Mouse (Mus musculus): ENCODE measurements at regions not wholly inside any gene's neighbourhood (a gene's known extent, or its start where the extent isn't known, plus 50 kb on each side); places are given as distances from the start of the nearest gene placed in this dataset.

GRCm38 (mm10) chr13:40652916-40653315 lies 85.3 kb downstream of the Tfap2a start:
- Histone ChIP-seq H3K27ac (replicated peaks) (no peak overlapping the region), H3K4me3 (no peak overlapping the region), H3K36me3 (no peaks in the 10 kb centered on the region), H3K4me1 (peaks cover 21% of the 10 kb centered on the region), H3K9me3 (replicated peaks) (no peaks in the 10 kb centered on the region), H3K27me3 (ENCODE audit: low read depth, poor library complexity, severe bottlenecking) (peaks cover 30% of the 10 kb centered on the region)
- no peak for DNase-seq (ENCODE audit: low spot score)
- 73% methylated on average over 3 of the region's 3 CpGs for WGBS

- Histone ChIP-seq H3K4me1 (peaks cover 21% of the 10 kb centered on the region), H3K4me3 (no peak overlapping the region), H3K9me3 (replicated peaks) (no peaks in the 10 kb centered on the region), H3K27me3 (ENCODE audit: low read depth, poor library complexity, severe bottlenecking) (peaks cover 30% of the 10 kb centered on the region), H3K27ac (replicated peaks) (no peak overlapping the region), H3K36me3 (no peaks in the 10 kb centered on the region)
- peak; percentile 58 for DNase-seq (ENCODE audit: low spot score)
- 60% methylated on average over 16 of the region's 16 CpGs for WGBS
Observed at GRCm38 (mm10) chr13:40651056-40651455, 87.1 kb downstream of the Tfap2a start.

- Histone ChIP-seq H3K27ac (replicated peaks) (peak overlapping the region; percentile 71), H3K4me3 (peak overlapping the region; percentile 44), H3K36me3 (no peaks in the 10 kb centered on the region), H3K9me3 (replicated peaks) (no peaks in the 10 kb centered on the region), H3K4me1 (peaks cover 21% of the 10 kb centered on the region), H3K27me3 (ENCODE audit: low read depth, poor library complexity, severe bottlenecking) (peaks cover 30% of the 10 kb centered on the region)
- 21% methylated on average over 10 of the region's 10 CpGs for WGBS
- peak; percentile 34 for DNase-seq (ENCODE audit: low spot score)
Observed at GRCm38 (mm10) chr13:40650036-40650709, 88.0 kb downstream of the Tfap2a start.

- Histone ChIP-seq H3K27me3 (ENCODE audit: low read depth, poor library complexity, severe bottlenecking) (peaks cover 30% of the 10 kb centered on the region), H3K36me3 (no peaks in the 10 kb centered on the region), H3K4me3 (peak overlapping the region; percentile 44), H3K9me3 (replicated peaks) (no peaks in the 10 kb centered on the region), H3K27ac (replicated peaks) (peak overlapping the region; percentile 71), H3K4me1 (peaks cover 21% of the 10 kb centered on the region)
- peak; percentile 25 for DNase-seq (ENCODE audit: low spot score)
- 30% methylated on average over 10 of the region's 10 CpGs for WGBS
Observed at GRCm38 (mm10) chr13:40649096-40650035, 88.8 kb downstream of the Tfap2a start.

- DNase-seq (ENCODE audit: low spot score): no peak
- no peaks in the 10 kb centered on the region for H3K36me3 ChIP-seq
Observed at GRCm38 (mm10) chr13:40646131-40646530, 92.0 kb downstream of the Tfap2a start.

GRCm38 (mm10) chr13:40645646-40646045 lies 92.5 kb downstream of the Tfap2a start:
- Histone ChIP-seq H3K36me3 (no peaks in the 10 kb centered on the region), H3K27me3 (ENCODE audit: low read depth, poor library complexity, severe bottlenecking) (peaks cover 12% of the 10 kb centered on the region; the same call in 1 of the 2 replicates), H3K27ac (replicated peaks) (no peak overlapping the region), H3K9me3 (replicated peaks) (no peaks in the 10 kb centered on the region), H3K4me1 (peaks cover 17% of the 10 kb centered on the region), H3K4me3 (no peak overlapping the region)
- DNase-seq (ENCODE audit: low spot score): no peak
- WGBS: 65% methylated on average over 3 of the region's 3 CpGs

More at GRCm38 (mm10) chr13:40646131-40646530, 92.0 kb downstream of the Tfap2a start:
- no peak overlapping the region for H3K27ac ChIP-seq (replicated peaks)
- H3K9me3 ChIP-seq (replicated peaks): no peaks in the 10 kb centered on the region
- WGBS: 92% methylated on average over 10 of the region's 10 CpGs
- no peak overlapping the region for H3K4me3 ChIP-seq
- peaks cover 20% of the 10 kb centered on the region for H3K4me1 ChIP-seq
- peaks cover 15% of the 10 kb centered on the region for H3K27me3 ChIP-seq (ENCODE audit: low read depth, poor library complexity, severe bottlenecking)

GRCm38 (mm10) chr13:40642931-40643330 lies 95.2 kb downstream of the Tfap2a start:
- Histone ChIP-seq H3K36me3 (no peaks in the 10 kb centered on the region), H3K27me3 (ENCODE audit: low read depth, poor library complexity, severe bottlenecking) (no peaks in the 10 kb centered on the region), H3K9me3 (replicated peaks) (no peaks in the 10 kb centered on the region), H3K4me1 (no peaks in the 10 kb centered on the region), H3K4me3 (no peak overlapping the region), H3K27ac (replicated peaks) (no peak overlapping the region)
- 74% methylated on average over 6 of the region's 6 CpGs for WGBS
- DNase-seq (ENCODE audit: low spot score): no peak

- no peak overlapping the region for H3K4me3 ChIP-seq
- no peaks in the 10 kb centered on the region for H3K36me3 ChIP-seq
- no peak overlapping the region for H3K27ac ChIP-seq (replicated peaks)
- no peaks in the 10 kb centered on the region for H3K9me3 ChIP-seq (replicated peaks)
- no peak for DNase-seq (ENCODE audit: low spot score)
- H3K4me1 ChIP-seq: no peaks in the 10 kb centered on the region
- no peaks in the 10 kb centered on the region for H3K27me3 ChIP-seq (ENCODE audit: low read depth, poor library complexity, severe bottlenecking)
- WGBS: 90% methylated on average over 6 of the region's 6 CpGs
Observed at GRCm38 (mm10) chr13:40637269-40637668, 100.9 kb downstream of the Tfap2a start.

- H3K36me3 ChIP-seq: no peaks in the 10 kb centered on the region
- H3K27ac ChIP-seq (replicated peaks): no peak overlapping the region
- DNase-seq (ENCODE audit: low spot score): no peak
- H3K9me3 ChIP-seq (replicated peaks): no peaks in the 10 kb centered on the region
- H3K27me3 ChIP-seq (ENCODE audit: low read depth, poor library complexity, severe bottlenecking): no peaks in the 10 kb centered on the region
- WGBS: 97% methylated on average over 20 of the region's 20 CpGs
- H3K4me1 ChIP-seq: no peaks in the 10 kb centered on the region
- no peak overlapping the region for H3K4me3 ChIP-seq
Observed at GRCm38 (mm10) chr13:40617881-40618280, 120.3 kb downstream of the Tfap2a start.

- Histone ChIP-seq H3K9me3 (replicated peaks) (no peaks in the 10 kb centered on the region), H3K27me3 (ENCODE audit: low read depth, poor library complexity, severe bottlenecking) (peaks cover 8% of the 10 kb centered on the region; the same call in 1 of the 2 replicates), H3K4me1 (peaks cover 32% of the 10 kb centered on the region), H3K36me3 (no peaks in the 10 kb centered on the region), H3K27ac (replicated peaks) (0 out of 2 replicates have a peak overlapping the region, but pooled peaks have one; percentile 17), H3K4me3 (no peak overlapping the region)
- WGBS: 44% methylated on average over 4 of the region's 4 CpGs
- peak; percentile 17 for DNase-seq (ENCODE audit: low spot score)
Observed at GRCm38 (mm10) chr13:40608526-40608925, 129.7 kb downstream of the Tfap2a start.

- 49% methylated on average over 25 of the region's 25 CpGs for WGBS
- H3K9me3 ChIP-seq (replicated peaks): no peaks in the 10 kb centered on the region
- H3K36me3 ChIP-seq: no peaks in the 10 kb centered on the region
- peak; percentile 45 for DNase-seq (ENCODE audit: low spot score)
- peak overlapping the region; percentile 39 for H3K4me3 ChIP-seq
- peaks cover 8% of the 10 kb centered on the region; the same call in 1 of the 2 replicates for H3K27me3 ChIP-seq (ENCODE audit: low read depth, poor library complexity, severe bottlenecking)
- H3K4me1 ChIP-seq: peaks cover 32% of the 10 kb centered on the region
- H3K27ac ChIP-seq (replicated peaks): peak overlapping the region; percentile 61
Observed at GRCm38 (mm10) chr13:40606405-40607271, 131.5 kb downstream of the Tfap2a start.
